Mouse (Mus musculus): ENCODE results near the gene Slit1. TPM values are rescaled to one million over a fixed set of nuclear protein-coding genes. Genes with fewer than 3 reads are reported as not detected.

The Slit1 gene
- total RNA-seq, 1 experiment from 2014 or later: 0.05 TPM

DNA sequence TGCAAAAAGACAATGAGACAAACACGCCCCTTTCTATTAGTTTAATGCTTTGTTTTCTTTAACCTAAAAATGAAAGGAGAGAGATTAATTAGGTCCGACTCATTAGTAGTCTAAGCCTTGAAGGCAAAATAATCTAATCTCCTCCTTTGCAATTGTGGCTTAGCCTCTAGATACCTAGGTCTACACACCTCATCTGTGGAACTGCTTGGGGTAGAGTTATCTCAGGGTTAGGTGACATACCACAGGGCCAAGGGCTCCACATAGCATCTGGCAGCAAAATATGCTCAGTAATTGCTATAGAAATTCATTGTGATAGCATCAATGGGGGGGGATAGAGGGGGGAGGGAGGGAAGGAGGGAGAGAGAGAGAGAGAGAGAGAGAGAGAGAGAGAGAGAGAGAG, 18.0 kb downstream of the Slit1 start:
- ATAC-seq (replicated peaks; ENCODE audit: low read depth, poor library complexity, severe bottlenecking): no peak

DNA sequence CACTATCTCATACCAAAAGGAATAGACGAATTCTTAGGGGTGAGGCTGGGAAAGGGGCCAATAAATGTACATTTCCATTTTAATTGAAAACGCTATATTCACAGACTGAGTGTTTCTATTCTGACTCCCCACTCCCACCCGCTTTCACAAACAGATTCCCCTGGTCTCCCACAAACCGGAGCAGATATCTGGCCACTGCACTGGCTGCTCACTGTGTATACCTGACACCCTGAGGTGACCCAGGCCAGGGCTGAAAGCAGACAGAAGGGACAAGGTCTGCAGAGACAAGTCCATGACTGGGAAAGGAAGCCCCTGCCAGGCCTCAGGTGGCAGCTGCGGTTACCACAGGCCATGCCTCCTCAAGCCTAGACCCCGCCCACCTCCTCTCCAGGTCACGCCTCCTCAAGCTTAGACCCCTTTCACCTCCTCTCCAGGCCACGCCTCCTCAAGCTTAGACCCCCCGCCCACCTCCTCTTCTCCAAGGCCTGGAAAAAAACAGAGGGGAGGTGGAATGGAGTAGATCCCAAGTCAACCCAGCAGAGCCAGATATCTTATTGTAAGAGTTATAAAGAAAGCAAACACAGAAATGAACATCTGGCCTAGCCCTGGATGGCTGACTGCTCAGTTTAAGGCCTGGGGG, 18.5 kb downstream of the Slit1 start:
- no peak for ATAC-seq (replicated peaks; ENCODE audit: low read depth, poor library complexity, severe bottlenecking)

DNA sequence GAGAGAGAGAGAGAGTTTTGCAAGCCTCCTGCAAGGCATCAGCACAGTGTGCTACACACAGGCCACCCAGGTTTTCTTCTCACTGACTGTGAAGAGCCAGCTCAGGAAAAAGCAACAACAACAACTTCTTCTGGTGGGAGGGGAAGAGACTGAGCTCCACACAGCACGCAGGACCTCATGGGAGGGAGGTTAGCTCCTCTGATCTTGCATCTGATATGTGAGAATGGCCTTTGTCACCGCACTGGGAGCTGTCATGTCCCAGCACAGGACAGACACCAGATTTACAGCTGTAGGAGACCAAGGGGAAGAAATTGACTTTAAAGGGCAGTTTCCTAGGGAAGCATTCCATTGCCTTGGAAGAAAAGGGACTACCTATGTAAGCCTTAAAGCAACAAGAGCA, 20.1 kb downstream of the Slit1 start:
- ATAC-seq (replicated peaks; ENCODE audit: low read depth, poor library complexity, severe bottlenecking): no peak

DNA sequence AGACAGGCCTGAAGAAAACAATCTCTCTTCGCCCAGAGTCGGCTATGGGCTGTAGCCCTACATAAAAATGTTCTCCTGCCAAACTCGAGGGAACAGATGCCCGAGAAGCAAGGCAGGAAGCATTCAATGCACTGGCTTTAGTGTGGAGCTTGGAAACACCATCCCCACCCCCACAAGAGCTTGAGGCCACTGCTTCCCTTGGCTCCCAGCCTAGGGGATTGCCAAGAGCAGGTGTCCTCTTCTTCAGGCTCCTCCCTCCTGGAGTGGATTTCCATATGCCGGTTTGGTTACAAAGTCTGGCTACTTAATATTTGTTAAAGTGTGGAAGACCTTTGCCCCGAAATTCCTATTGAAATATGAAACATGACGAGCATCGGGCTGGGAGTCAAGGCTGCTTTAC, 24.0 kb downstream of the Slit1 start:
- no peak for ATAC-seq (replicated peaks; ENCODE audit: low read depth, poor library complexity, severe bottlenecking)

DNA sequence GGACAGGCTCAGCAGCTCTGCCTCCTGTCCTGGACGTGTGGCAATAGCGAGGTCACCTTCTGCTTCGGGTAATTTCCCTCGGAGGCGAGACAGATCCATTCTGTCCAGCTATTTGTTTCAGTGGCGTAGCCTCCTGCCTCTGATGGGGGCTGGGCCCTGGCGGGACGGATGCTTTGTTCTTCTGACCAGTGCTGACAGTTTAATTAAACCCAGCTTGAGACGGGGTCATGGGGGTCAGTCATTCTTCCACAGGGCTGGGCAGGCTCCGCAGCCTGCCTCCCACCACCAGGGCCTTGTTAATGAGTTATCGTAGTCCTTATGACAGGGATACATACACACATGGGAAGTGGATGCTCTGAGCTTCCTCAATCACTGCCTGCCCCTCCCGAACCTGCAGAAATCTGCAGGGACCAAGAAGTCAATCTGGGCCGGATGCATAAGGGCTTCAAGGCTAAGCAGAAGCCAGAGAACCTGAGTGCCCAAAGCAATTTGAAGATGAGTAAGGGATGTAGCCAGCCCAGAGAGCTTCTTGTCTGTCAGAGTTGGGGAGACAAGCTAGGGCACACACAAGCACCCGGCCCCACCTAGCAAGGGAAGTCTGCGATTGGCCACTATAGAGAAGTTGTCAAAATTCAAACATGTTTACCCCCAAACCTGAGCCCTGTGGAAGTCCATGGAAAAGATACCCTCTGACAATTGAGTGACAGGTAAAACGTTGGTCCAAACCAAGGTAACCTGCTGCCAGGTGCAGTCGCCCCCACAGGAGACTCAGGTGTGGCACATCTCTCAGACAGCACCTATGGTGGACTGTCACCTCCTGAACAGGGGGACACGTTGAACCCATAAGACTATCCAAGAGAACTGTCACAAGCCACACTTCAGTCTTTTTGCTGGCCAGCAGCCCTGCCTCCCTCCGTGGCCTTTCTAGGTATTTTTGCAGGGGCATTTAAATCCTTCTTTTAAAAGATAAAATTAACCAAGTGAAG, 26.9 kb downstream of the Slit1 start:
- no peak for ATAC-seq (replicated peaks; ENCODE audit: low read depth, poor library complexity, severe bottlenecking)

DNA sequence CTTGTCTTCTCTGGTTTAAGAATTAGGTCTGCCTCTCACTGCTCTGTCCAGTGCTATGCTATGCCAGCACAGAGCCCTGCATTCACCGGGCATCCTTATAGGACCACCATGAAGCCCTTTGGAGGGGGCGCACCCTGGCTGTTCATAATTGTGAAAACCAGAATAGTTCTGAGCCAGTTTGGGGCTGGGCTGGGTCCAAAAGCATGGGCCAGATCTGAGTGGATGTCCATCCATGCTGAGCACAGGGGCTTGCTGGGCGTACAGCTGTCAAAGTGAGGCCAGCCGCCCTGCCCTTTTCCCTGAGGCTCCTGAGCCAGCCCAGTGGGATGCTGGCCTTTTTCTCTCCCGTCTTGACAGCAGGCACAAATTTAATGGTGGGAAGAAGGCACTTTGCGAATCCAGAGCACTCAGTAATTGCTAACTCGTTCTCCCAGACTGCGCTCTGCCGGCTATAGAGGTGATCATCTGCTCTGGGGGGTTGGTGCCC, 29.0 kb downstream of the Slit1 start:
- ATAC-seq (replicated peaks; ENCODE audit: low read depth, poor library complexity, severe bottlenecking): no peak

DNA sequence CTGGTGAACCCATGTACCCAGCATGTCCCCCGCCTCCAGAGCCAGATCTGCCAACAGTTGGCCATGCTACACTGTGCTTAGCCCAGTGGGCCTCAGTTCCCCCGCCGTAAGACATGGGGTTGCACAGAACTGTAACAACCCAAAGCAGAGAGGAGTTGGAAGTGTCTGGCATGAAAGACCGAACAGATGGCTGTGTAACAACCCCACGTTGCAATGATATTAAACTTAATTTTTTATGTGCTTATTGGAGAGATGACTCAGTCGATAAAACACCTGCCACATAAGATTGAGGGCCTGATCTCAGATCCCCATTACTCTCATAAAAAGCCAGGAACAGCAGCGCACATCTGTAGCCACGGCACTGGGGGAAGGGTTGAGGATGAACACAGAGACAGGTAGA, 30.6 kb downstream of the Slit1 start:
- ATAC-seq (replicated peaks; ENCODE audit: low read depth, poor library complexity, severe bottlenecking): no peak

DNA sequence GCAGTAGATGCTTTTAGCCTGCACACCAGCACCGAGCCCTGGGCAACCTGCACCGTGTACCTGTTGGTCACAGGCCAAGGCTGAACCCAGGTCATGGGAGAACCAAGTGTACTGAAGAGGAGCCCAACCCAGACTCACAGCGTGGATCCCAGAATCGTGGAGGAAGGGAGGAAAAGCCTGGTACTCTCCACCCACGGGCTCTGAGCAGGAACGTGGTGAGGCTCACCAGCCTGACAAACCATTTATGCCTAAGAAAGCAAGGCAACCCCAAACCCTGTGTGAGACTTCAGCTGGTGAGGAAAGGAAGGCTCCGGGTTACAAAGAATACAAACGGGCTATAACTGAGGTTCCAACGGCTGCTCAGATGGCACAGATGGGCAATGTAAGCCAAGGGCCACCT, 31.8 kb downstream of the Slit1 start:
- no peak for ATAC-seq (replicated peaks; ENCODE audit: low read depth, poor library complexity, severe bottlenecking)

DNA sequence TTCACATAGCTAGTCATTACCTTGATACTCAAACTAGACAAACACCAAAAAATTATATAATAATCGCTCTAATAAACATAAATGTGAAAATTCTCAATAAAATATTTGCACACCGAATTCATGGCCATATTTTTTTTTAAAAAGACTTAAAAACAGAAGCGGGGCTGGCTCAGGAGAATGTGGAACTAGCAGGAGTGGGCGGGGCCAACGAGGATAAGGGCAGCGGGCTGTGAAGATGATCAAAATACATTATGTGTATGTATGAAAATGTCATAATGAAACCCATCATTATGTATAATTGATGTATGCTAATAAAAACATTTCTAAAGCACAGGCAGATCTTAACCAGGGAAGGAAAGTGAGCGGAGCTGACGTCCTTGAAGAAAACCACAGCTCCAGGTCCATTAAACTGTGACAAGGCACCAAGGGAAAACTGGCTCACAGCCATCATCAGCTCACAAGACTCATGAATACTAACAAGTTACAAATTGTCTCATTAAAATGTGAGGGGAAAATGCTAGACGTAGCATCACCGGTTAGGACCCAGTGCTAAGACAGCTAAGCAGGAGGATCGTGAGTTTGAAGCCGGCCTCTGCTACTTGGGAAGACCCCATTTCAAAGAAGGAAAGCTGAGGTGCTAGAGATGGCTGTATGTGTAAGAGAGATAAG, 33.8 kb downstream of the Slit1 start:
- ATAC-seq (replicated peaks; ENCODE audit: low read depth, poor library complexity, severe bottlenecking): no peak

DNA sequence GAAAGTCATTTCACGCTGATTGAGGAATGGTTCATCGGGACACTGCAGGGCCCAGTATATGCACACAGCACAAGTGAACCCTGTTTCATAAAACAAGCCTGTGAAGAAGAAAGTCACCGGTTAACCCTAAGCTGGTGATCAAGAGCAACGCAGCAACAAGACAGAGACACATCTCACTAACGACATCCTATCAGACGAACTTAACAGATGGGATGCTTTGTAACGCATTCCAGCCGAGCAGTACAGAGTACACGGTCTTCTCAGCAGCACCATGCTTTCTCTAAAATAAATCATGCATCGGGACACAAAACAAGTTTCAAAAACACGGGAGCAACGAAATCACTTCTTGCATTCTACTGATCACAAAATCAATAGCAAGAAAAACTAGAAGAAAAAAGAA, 35.6 kb downstream of the Slit1 start:
- no peak for ATAC-seq (replicated peaks; ENCODE audit: low read depth, poor library complexity, severe bottlenecking)

DNA sequence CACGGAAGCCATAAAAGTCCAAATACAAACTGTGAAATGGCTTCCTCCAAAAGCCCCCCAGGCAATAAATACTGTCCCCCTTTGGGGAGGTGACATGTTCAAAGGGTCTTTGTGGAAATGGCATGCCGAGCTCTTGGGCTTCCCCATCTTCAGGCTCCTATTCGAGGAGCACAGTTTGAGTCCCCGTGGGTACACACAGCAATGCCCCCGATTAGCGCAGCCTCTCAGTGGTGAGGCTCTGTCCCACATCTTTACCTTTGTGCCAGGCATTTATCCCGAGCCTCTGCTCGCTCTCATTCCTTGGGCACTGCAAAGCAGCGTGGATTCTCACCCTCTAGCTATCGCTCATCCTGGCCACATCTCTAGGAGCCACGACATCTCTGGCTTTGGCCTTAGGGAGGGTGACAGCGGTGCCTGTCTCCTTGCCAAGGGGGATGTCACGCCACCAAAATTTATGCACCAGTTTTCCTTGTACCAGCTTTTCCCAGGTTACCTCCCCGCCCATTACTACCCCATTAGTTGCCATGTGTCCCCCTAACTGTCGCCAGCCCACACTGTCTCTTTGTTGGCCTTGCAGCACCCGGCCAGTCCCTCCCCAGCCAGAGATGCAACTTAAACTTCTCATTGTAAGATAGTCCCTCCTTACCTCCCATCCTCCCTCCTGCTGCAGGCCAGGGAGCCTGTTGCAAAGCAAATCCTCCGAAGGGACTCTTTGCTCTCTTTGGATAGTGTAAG, 37.2 kb downstream of the Slit1 start:
- no peak for ATAC-seq (replicated peaks; ENCODE audit: low read depth, poor library complexity, severe bottlenecking)

DNA sequence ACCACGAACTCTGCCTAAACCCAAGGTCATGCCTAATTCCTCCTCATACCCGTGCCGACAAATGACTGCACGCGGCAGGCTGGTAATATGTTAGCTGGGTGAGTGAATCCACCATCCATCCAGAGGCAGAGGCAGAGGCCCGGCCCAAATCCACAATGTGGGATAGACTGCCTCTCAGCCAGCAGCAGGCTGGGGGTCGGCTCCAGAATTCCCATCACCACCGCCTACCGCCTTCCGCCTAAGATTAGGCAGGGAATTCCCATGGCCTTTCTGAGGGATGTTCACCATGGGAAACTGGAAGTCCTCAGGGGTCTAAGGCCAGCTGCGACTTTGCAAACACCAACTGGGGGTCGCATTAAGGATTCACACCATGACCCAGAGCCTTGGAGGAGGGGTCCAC, 38.0 kb downstream of the Slit1 start:
- ATAC-seq (replicated peaks; ENCODE audit: low read depth, poor library complexity, severe bottlenecking): no peak

DNA sequence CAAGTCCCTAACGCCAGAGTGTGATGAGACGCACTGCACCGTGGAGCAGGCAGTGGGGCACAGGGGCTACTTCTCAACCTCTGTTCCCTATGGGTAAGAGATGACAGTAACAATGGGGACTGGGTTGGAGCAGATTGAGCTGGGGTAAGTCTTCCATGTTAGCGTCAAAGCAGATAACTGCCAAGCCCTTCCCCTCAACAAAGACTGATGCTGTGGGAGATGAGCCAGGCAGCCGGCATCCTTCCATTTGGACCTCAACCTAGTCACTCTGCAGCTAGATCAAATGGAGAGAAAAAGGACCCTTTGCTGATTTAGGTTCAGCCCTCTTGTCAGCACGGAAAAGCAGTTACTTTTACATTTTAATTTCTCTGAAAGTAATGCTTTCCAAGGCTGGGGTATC, 40.8 kb downstream of the Slit1 start:
- no peak for ATAC-seq (replicated peaks; ENCODE audit: low read depth, poor library complexity, severe bottlenecking)

DNA sequence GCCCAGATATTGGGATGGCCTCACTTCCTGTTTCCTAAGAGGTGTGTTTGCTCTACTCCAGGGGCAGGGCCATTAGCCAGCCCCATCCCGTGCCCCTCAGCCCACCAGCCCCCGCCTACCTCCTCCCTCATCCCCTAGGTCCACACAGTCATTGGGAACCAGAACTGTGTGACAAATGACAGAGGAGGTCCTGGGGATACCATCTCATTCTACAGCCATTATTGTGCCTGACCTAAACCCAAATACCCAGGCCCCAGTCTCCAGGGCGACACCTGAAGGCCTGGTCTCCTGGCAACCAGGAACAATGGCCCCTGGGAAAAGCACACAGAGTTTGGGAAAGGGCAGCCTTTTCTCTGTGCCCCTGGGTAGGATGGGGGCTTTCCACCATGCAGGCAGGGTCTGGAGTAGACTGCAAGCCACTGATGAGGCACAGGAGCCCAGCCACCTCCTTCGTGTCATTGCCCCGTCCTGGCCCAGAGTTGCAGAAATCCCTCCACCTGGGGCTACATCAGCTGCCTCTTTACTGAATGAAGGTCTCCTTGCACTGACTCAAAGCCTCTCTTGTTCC, 44.5 kb downstream of the Slit1 start:
- no peak for ATAC-seq (replicated peaks; ENCODE audit: low read depth, poor library complexity, severe bottlenecking)

DNA sequence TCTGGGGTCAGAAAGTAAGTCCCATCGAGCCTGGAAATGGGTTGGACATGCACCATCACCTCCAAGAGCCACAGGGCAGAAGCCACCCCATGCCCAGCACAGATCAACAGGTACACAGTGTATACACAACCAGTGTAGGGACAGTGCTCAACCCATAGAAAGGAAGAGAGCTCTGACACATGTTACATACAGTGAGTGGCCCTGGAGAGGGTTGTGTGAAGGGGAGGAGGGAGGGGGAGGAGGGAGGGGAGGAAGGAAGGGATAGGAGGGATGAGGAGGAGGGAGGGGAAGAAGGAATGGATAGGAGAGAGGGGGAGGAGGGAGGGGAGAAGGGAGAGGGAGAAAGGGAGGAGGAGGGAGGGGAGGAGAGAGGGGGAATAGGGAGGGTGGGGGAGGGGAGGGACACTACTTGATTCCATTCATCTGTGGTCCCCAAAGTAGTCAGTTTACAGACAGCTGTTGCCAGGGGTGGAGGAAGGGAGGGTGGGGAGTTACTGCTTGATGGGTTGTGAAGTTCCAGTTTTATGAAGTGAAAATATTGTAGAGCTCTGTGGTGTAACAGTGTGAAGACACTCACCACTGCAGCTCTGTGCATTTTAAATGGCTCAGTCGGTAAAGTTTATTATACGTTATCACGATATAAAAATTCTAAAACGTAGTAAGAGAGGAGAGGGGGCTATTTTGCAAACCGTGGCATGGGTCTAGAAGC, 45.5 kb downstream of the Slit1 start:
- ATAC-seq (replicated peaks; ENCODE audit: low read depth, poor library complexity, severe bottlenecking): no peak

DNA sequence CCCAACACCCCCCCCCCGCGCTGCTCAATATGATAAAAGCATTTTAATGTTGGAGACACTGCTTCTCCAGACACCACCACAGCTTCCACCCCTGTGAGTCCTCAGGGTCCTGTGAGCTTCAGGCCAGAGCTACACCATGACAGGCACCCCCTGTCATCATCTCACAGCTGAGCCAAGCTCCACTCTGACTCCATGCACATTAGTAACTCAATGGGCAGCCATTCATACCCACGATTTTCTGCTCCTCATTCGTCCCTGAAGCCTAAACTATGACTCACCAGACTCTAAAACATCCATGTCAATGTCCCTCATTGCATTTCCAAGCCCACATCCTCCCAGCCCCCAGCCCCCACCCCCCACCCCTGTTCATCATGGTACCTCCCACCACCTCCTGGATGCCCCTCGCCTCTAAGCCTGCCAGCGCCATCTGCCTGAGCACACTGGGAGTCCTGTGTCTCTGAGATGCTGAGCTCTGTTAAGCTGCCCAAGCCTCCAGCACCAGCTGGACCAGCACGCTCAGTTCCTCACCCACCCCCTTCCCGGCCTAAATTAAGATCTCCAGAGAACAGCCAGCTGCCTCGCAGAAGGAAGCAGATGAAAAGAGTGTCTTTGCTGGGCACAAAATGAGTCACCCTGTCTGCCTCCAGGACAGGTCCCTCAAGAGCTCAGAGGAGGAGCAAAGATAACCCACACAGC, 46.2 kb downstream of the Slit1 start:
- no peak for ATAC-seq (replicated peaks; ENCODE audit: low read depth, poor library complexity, severe bottlenecking)

DNA sequence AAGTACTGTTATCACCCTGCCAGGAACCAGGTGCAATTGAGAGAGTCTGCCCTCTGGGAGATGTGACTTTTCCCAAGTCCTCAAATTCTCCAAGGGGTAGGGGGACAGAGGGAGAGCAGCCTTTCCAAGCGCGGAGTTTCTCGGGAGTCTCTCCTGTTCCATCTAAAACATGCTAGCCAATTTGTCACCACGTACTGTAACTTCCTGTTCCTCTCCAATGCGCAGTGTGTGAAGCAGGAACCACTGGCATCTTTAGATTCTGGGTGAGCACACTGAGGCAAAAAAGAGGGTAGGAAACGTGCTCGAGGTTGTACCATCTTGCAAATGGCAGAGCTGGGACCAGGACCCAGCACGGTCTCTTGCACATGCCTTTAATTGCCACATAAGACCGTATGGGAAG, 47.0 kb downstream of the Slit1 start:
- no peak for ATAC-seq (replicated peaks; ENCODE audit: low read depth, poor library complexity, severe bottlenecking)

DNA sequence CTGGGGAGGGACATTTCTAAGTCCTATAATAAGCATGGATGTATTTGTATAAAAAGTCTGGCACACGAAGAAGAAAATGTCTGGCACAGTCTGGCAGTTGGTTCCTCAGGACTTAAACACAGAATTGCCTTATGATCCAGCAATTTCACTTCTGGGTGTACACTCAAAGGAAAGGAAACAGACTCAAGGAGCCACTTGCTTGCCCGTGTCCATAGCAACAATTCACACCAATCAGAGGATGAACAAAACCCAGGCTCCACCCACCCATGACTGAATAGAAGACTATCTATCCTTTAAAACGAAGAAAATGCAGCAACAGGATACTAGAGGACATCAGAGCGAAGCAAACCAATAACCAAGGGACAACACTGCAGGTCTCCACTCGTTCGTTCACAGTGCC, 48.4 kb downstream of the Slit1 start:
- ATAC-seq (replicated peaks; ENCODE audit: low read depth, poor library complexity, severe bottlenecking): no peak

DNA sequence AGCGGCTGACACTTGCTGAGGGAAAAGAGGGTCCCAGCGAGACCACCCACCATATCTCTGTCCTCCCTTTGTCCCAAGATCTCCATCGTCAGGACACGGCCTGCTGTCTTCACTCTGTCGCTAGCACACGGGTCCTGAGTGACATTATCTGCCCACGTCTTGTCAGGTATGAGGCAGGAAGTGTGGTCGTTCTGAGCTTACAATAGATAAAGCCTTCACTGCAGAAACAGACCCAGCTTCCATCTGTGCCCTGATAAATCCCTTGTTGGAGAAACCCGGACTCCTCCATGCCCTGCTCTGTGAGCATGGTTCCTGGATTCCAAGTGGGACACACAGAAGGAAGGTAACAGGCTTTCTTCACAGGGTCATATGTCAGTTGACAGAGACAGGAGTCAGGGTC, 48.9 kb downstream of the Slit1 start:
- no peak for ATAC-seq (replicated peaks; ENCODE audit: low read depth, poor library complexity, severe bottlenecking)
